Mouse (Mus musculus) bone marrow, adult 2 months (tissue): ENCODE measurements at regions not wholly inside any gene's neighbourhood (a gene's known extent, or its start where the extent isn't known, plus 50 kb on each side); places are given as distances from the start of the nearest gene placed in this dataset.

Experiments
- CTCF ChIP-seq: fragments of 200-500 bp; IDR thresholded peaks from 2 replicates; pipeline ENCODE4 v1.5.1; 2011; ENCODE audit warnings: low read length, control low read depth; ENCODE audit not compliant: control insufficient read depth, insufficient read depth
- POLR2A ChIP-seq: fragments of 200-500 bp; IDR thresholded peaks from 2 replicates; pipeline ENCODE4 v1.6.1; 2011; ENCODE audit warnings: low read depth, mild to moderate bottlenecking, control low read depth, low read length, borderline replicate concordance; ENCODE audit not compliant: control insufficient read depth

DNA sequence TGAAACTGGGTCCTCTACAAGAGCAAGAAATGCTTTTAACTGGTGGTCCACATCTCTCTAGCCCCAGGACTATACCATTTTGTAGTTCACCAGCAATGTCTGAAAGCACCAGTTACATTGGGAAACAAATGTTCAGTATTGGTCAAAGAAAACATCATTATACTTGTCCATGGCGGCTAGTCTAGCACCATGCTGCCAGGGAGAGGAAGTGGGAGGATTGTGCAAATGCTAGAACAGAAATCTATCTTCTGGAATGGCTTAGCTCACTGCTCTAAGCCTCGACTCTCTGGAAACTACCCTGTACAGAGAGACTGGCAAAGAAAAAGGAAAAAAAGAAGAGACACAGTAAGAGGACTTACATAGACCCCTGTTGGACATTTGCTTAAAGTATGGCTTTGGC is 81.1 kb upstream of the Ralgapa2 start:
- TF ChIP-seq POLR2A (no peak), CTCF (no peak)
